Mouse (Mus musculus) kidney, adult 2 months (tissue): ENCODE data around the gene Gm1979. TPM values are rescaled to one million over a fixed set of nuclear protein-coding genes. Genes with fewer than 3 reads are reported as not detected.

Source experiments
- polyA plus RNA-seq: library from polyadenylated mRNA; depleted of rRNA; stranded (reverse); fragments of >200 nt; gene quantifications from 2 replicates; pipeline ENCODE4 v1.2.3, GENCODE M21; 2012; rRNA removed

The Gm1979 gene
- polyA plus RNA-seq, 1 experiment = not detected

Other genes starting within 250 kb of the Gm1979 start
- 0.16 and 0.34 TPM in 2 replicates for gene Actr3b, start 244.8 kb downstream of the Gm1979 start, polyA plus RNA-seq
- not detected in 2 replicates for gene Gm21663, start 62.4 kb downstream of the Gm1979 start, polyA plus RNA-seq
- gene Gm21671, start 50.4 kb downstream of the Gm1979 start, polyA plus RNA-seq = not detected in 2 replicates
- not detected in 2 replicates for gene Gm21680, start 32.1 kb downstream of the Gm1979 start, polyA plus RNA-seq
- not detected in 2 replicates for gene Gm21698, start 16.1 kb downstream of the Gm1979 start, polyA plus RNA-seq
- not detected in 2 replicates for gene Gm5862, start 18.1 kb upstream of the Gm1979 start, polyA plus RNA-seq
- gene Speer4a, start 34.8 kb upstream of the Gm1979 start, polyA plus RNA-seq = not detected in 2 replicates
- not detected in 2 replicates for gene Gm7347, start 53.8 kb upstream of the Gm1979 start, polyA plus RNA-seq
- gene Gm10471, start 84.5 kb upstream of the Gm1979 start, polyA plus RNA-seq = not detected in 2 replicates
- not detected in 2 replicates for gene 5031410I06Rik, start 100.6 kb upstream of the Gm1979 start, polyA plus RNA-seq
- not detected in 2 replicates for gene Gm10220, start 116.6 kb upstream of the Gm1979 start, polyA plus RNA-seq